Mouse (Mus musculus) right cerebral cortex, adult 18-20 months (tissue): Measurements from ENCODE around the gene Nkx2-5.

Experiments
- DNase-seq: peaks from one replicate; pipeline ENCODE4 v3.0.0; 2022; ENCODE audit warnings: mixed read lengths

Nkx2-5 gene

GRCm38 (mm10) chr17:26849746-26850357 lies 5.0 kb upstream of the Nkx2-5 start:
- no peak for DNase-seq

GRCm38 (mm10) chr17:26849106-26849745 lies 4.4 kb upstream of the Nkx2-5 start:
- no peak for DNase-seq

GRCm38 (mm10) chr17:26848236-26848635 lies 3.4 kb upstream of the Nkx2-5 start:
- DNase-seq: no peak

GRCm38 (mm10) chr17:26847801-26848200 lies 3.0 kb upstream of the Nkx2-5 start:
- no peak for DNase-seq

GRCm38 (mm10) chr17:26846411-26846810 lies 1.6 kb upstream of the Nkx2-5 start:
- no peak for DNase-seq

- DNase-seq: no peak
These were observed 591 bp upstream of the Nkx2-5 start for GRCm38 (mm10) chr17:26845149-26846050.

- no peak for DNase-seq
These were observed 398 bp downstream of the Nkx2-5 start for GRCm38 (mm10) chr17:26844371-26844851.

GRCm38 (mm10) chr17:26843696-26844236 lies 1.0 kb downstream of the Nkx2-5 start:
- DNase-seq: no peak

- DNase-seq: no peak
These were observed 1.6 kb downstream of the Nkx2-5 start for GRCm38 (mm10) chr17:26843229-26843567.

- no peak for DNase-seq
These were observed 2.2 kb downstream of the Nkx2-5 start for GRCm38 (mm10) chr17:26842431-26843228.

- DNase-seq: no peak
These were observed 2.8 kb downstream of the Nkx2-5 start for GRCm38 (mm10) chr17:26841981-26842380.

- no peak for DNase-seq
These were observed 3.7 kb downstream of the Nkx2-5 start for GRCm38 (mm10) chr17:26840922-26841731.

- no peak for DNase-seq
These were observed 4.4 kb downstream of the Nkx2-5 start for GRCm38 (mm10) chr17:26840439-26840780.

GRCm38 (mm10) chr17:26839718-26840438 lies 4.9 kb downstream of the Nkx2-5 start:
- DNase-seq: no peak

GRCm38 (mm10) chr17:26838911-26839717 lies 5.7 kb downstream of the Nkx2-5 start:
- no peak for DNase-seq

- DNase-seq: no peak
These were observed 6.5 kb downstream of the Nkx2-5 start for GRCm38 (mm10) chr17:26838191-26838910.

GRCm38 (mm10) chr17:26837546-26837985 lies 7.2 kb downstream of the Nkx2-5 start:
- no peak for DNase-seq

- DNase-seq: no peak
These were observed 7.8 kb downstream of the Nkx2-5 start for GRCm38 (mm10) chr17:26836786-26837545.

GRCm38 (mm10) chr17:26836377-26836776 lies 8.4 kb downstream of the Nkx2-5 start:
- no peak for DNase-seq
